Mouse (Mus musculus): ENCODE results near the gene Shisal2a. TPM values are rescaled to one million over a fixed set of nuclear protein-coding genes. Genes with fewer than 3 reads are reported as not detected.

Shisal2a gene
- polyA plus RNA-seq, 1 experiment from 2014 or later: 1.4 TPM

- H3K27ac ChIP-seq (ENCODE audit: poor library complexity, severe bottlenecking): no peak overlapping the region
- H3K4me3 ChIP-seq: no peak overlapping the region
- ATAC-seq (ENCODE audit: insufficient number of reproducible peaks, low FRiP score): no peak
- 56% methylated on average over 3 of the region's 3 CpGs for WGBS
- H3K27me3 ChIP-seq (replicated peaks): no peaks in the 10 kb centered on the region
- no peak overlapping the region for H3K4me2 ChIP-seq
- H3K9me3 ChIP-seq (replicated peaks): no peaks in the 10 kb centered on the region
- H3K4me1 ChIP-seq (replicated peaks): no peaks in the 10 kb centered on the region; the same call in 1 of the 2 replicates
- H3K9ac ChIP-seq: no peak overlapping the region
- H3K36me3 ChIP-seq: peaks cover 61% of the 10 kb centered on the region
Measured at GRCm38 (mm10) chr4:108337817-108338216, 45.3 kb downstream of the Shisal2a start.

- H3K36me3 ChIP-seq: peaks cover 71% of the 10 kb centered on the region
- no peak overlapping the region for H3K27ac ChIP-seq (ENCODE audit: poor library complexity, severe bottlenecking)
- H3K9me3 ChIP-seq (replicated peaks): no peaks in the 10 kb centered on the region
- H3K4me2 ChIP-seq: no peak overlapping the region
- no peaks in the 10 kb centered on the region for H3K27me3 ChIP-seq (replicated peaks)
- WGBS: 71% methylated on average over 2 of the region's 2 CpGs
- no peak overlapping the region for H3K4me3 ChIP-seq
- H3K9ac ChIP-seq: no peak overlapping the region
- no peak for ATAC-seq (ENCODE audit: insufficient number of reproducible peaks, low FRiP score)
- peaks cover 5% of the 10 kb centered on the region for H3K4me1 ChIP-seq (replicated peaks)
Measured at GRCm38 (mm10) chr4:108336765-108337164, 46.4 kb downstream of the Shisal2a start.

GRCm38 (mm10) chr4:108335413-108335812 lies 47.7 kb downstream of the Shisal2a start:
- peaks cover 74% of the 10 kb centered on the region for H3K36me3 ChIP-seq
- no peak overlapping the region for H3K4me3 ChIP-seq
- no peak overlapping the region for H3K4me2 ChIP-seq
- H3K27ac ChIP-seq (ENCODE audit: poor library complexity, severe bottlenecking): no peak overlapping the region
- H3K9me3 ChIP-seq (replicated peaks): no peaks in the 10 kb centered on the region
- ATAC-seq (ENCODE audit: insufficient number of reproducible peaks, low FRiP score): no peak
- H3K4me1 ChIP-seq (replicated peaks): peaks cover 16% of the 10 kb centered on the region
- H3K27me3 ChIP-seq (replicated peaks): no peaks in the 10 kb centered on the region
- no peak overlapping the region for H3K9ac ChIP-seq
- WGBS: 90% methylated on average over 6 of the region's 6 CpGs

- peaks cover 58% of the 10 kb centered on the region for H3K36me3 ChIP-seq
Measured at GRCm38 (mm10) chr4:108332041-108332440, 51.1 kb downstream of the Shisal2a start.

GRCm38 (mm10) chr4:108329840-108330239 lies 53.3 kb downstream of the Shisal2a start:
- H3K4me1 ChIP-seq (replicated peaks): peaks cover 23% of the 10 kb centered on the region
- H3K27me3 ChIP-seq (replicated peaks): no peaks in the 10 kb centered on the region
- no peak overlapping the region for H3K9ac ChIP-seq
- H3K4me2 ChIP-seq: no peak overlapping the region
- 91% methylated on average over 6 of the region's 6 CpGs for WGBS
- no peak overlapping the region for H3K27ac ChIP-seq (ENCODE audit: poor library complexity, severe bottlenecking)
- no peak overlapping the region for H3K4me3 ChIP-seq
- no peaks in the 10 kb centered on the region for H3K9me3 ChIP-seq (replicated peaks)
- no peak for ATAC-seq (ENCODE audit: insufficient number of reproducible peaks, low FRiP score)
- H3K36me3 ChIP-seq: peaks cover 41% of the 10 kb centered on the region

More at GRCm38 (mm10) chr4:108332041-108332440, 51.1 kb downstream of the Shisal2a start:
- Histone ChIP-seq H3K4me3 (no peak overlapping the region), H3K9me3 (replicated peaks) (no peaks in the 10 kb centered on the region), H3K9ac (no peak overlapping the region), H3K27ac (ENCODE audit: poor library complexity, severe bottlenecking) (peak overlapping the region; percentile 30), H3K4me2 (peak overlapping the region; percentile 13; the same call in 1 of the 2 replicates), H3K4me1 (replicated peaks) (peaks cover 23% of the 10 kb centered on the region), H3K27me3 (replicated peaks) (no peaks in the 10 kb centered on the region)
- no peak for ATAC-seq (ENCODE audit: insufficient number of reproducible peaks, low FRiP score)
- WGBS: 59% methylated on average over 9 of the region's 9 CpGs

- Histone ChIP-seq H3K4me2 (peak within 1 kb of the TSS; percentile 73), H3K27me3 (replicated peaks) (no peaks in the 10 kb centered on the region), H3K4me1 (replicated peaks) (peaks cover 23% of the 10 kb centered on the region), H3K9me3 (replicated peaks) (no peaks in the 10 kb centered on the region), H3K27ac (ENCODE audit: poor library complexity, severe bottlenecking) (peak within 1 kb of the TSS; percentile 90), H3K36me3 (peaks cover 22% of the 10 kb centered on the region), H3K4me3 (peak within 1 kb of the TSS; percentile 62), H3K9ac (peak within 1 kb of the TSS; percentile 70)
- WGBS: under 1% methylated on average over 44 of the region's 45 CpGs
- peak; percentile 98 for ATAC-seq (ENCODE audit: insufficient number of reproducible peaks, low FRiP score)
Measured at GRCm38 (mm10) chr4:108327730-108328484, 55.2 kb downstream of the Shisal2a start, which contains the start of gene Coa7. TSS of gene Coa7 (plus strand) at chr4:108328140.

GRCm38 (mm10) chr4:108327071-108327579 lies 56.0 kb downstream of the Shisal2a start:
- Histone ChIP-seq H3K36me3 (peaks cover 15% of the 10 kb centered on the region), H3K27me3 (replicated peaks) (no peaks in the 10 kb centered on the region), H3K4me2 (peak overlapping the region; percentile 73), H3K27ac (ENCODE audit: poor library complexity, severe bottlenecking) (peak overlapping the region; percentile 90), H3K4me3 (peak overlapping the region; percentile 62; the same call in 1 of the 2 replicates), H3K9ac (peak overlapping the region; percentile 70), H3K9me3 (replicated peaks) (no peaks in the 10 kb centered on the region), H3K4me1 (replicated peaks) (peaks cover 21% of the 10 kb centered on the region)
- ATAC-seq (ENCODE audit: insufficient number of reproducible peaks, low FRiP score): no peak
- 40% methylated on average over 6 of the region's 6 CpGs for WGBS

GRCm38 (mm10) chr4:108323588-108323987 lies 59.6 kb downstream of the Shisal2a start:
- H3K27ac ChIP-seq (ENCODE audit: poor library complexity, severe bottlenecking): no peak overlapping the region
- no peak for ATAC-seq (ENCODE audit: insufficient number of reproducible peaks, low FRiP score)
- H3K9me3 ChIP-seq (replicated peaks): no peaks in the 10 kb centered on the region
- WGBS: 60% methylated on average over 5 of the region's 5 CpGs
- H3K27me3 ChIP-seq (replicated peaks): no peaks in the 10 kb centered on the region
- peaks cover 14% of the 10 kb centered on the region for H3K4me1 ChIP-seq (replicated peaks)
- H3K4me3 ChIP-seq: no peak overlapping the region
- no peaks in the 10 kb centered on the region for H3K36me3 ChIP-seq
- no peak overlapping the region for H3K4me2 ChIP-seq
- H3K9ac ChIP-seq: no peak overlapping the region

GRCm38 (mm10) chr4:108320627-108321380 lies 62.3 kb downstream of the Shisal2a start:
- Histone ChIP-seq H3K36me3 (no peaks in the 10 kb centered on the region), H3K9me3 (replicated peaks) (no peaks in the 10 kb centered on the region), H3K4me3 (no peak overlapping the region), H3K9ac (no peak overlapping the region), H3K27ac (ENCODE audit: poor library complexity, severe bottlenecking) (no peak overlapping the region), H3K27me3 (replicated peaks) (no peaks in the 10 kb centered on the region), H3K4me2 (no peak overlapping the region), H3K4me1 (replicated peaks) (peaks cover 16% of the 10 kb centered on the region)
- ATAC-seq (ENCODE audit: insufficient number of reproducible peaks, low FRiP score): no peak
- WGBS: 72% methylated on average over 7 of the region's 7 CpGs

GRCm38 (mm10) chr4:108319747-108320146 lies 63.4 kb downstream of the Shisal2a start:
- H3K4me3 ChIP-seq: no peak overlapping the region
- no peak overlapping the region for H3K27ac ChIP-seq (ENCODE audit: poor library complexity, severe bottlenecking)
- H3K36me3 ChIP-seq: no peaks in the 10 kb centered on the region
- peaks cover 16% of the 10 kb centered on the region for H3K4me1 ChIP-seq (replicated peaks)
- no peaks in the 10 kb centered on the region for H3K27me3 ChIP-seq (replicated peaks)
- ATAC-seq (ENCODE audit: insufficient number of reproducible peaks, low FRiP score): no peak
- 75% methylated on average over 6 of the region's 6 CpGs for WGBS
- H3K4me2 ChIP-seq: no peak overlapping the region
- no peaks in the 10 kb centered on the region for H3K9me3 ChIP-seq (replicated peaks)
- H3K9ac ChIP-seq: no peak overlapping the region
